Mouse (Mus musculus): ENCODE data around the gene Stam.

Stam gene

GRCm38 (mm10) chr2:14107673-14108072, 33.8 kb downstream of the Stam start:
- no peak for DNase-seq (ENCODE audit: extremely low spot score, low read depth, low spot score)

- DNase-seq (ENCODE audit: extremely low spot score, low read depth, low spot score): no peak
These were observed 52.5 kb downstream of the Stam start for GRCm38 (mm10) chr2:14126387-14126786.

GRCm38 (mm10) chr2:14127629-14128028, 53.7 kb downstream of the Stam start:
- no peak for DNase-seq (ENCODE audit: extremely low spot score, low read depth, low spot score)

GRCm38 (mm10) chr2:14130641-14131339, 56.9 kb downstream of the Stam start:
- DNase-seq (ENCODE audit: extremely low spot score, low read depth, low spot score): no peak

GRCm38 (mm10) chr2:14132468-14133326, 58.8 kb downstream of the Stam start:
- DNase-seq (ENCODE audit: extremely low spot score, low read depth, low spot score): no peak

- DNase-seq (ENCODE audit: extremely low spot score, low read depth, low spot score): no peak
These were observed 63.0 kb downstream of the Stam start for GRCm38 (mm10) chr2:14136906-14137305.

- no peak for DNase-seq (ENCODE audit: extremely low spot score, low read depth, low spot score)
These were observed 65.7 kb downstream of the Stam start for GRCm38 (mm10) chr2:14139590-14139989.

- DNase-seq (ENCODE audit: extremely low spot score, low read depth, low spot score): no peak
These were observed 66.1 kb downstream of the Stam start for GRCm38 (mm10) chr2:14140044-14140443.

- DNase-seq (ENCODE audit: extremely low spot score, low read depth, low spot score): no peak
These were observed 71.4 kb downstream of the Stam start for GRCm38 (mm10) chr2:14145311-14145710.

GRCm38 (mm10) chr2:14146913-14147312, 73.0 kb downstream of the Stam start:
- no peak for DNase-seq (ENCODE audit: extremely low spot score, low read depth, low spot score)

- no peak for DNase-seq (ENCODE audit: extremely low spot score, low read depth, low spot score)
These were observed 76.9 kb downstream of the Stam start for GRCm38 (mm10) chr2:14150829-14151228.

- DNase-seq (ENCODE audit: extremely low spot score, low read depth, low spot score): no peak
These were observed 78.0 kb downstream of the Stam start for GRCm38 (mm10) chr2:14151854-14152253.

- DNase-seq (ENCODE audit: extremely low spot score, low read depth, low spot score): no peak
These were observed 85.1 kb downstream of the Stam start for GRCm38 (mm10) chr2:14159047-14159446.

GRCm38 (mm10) chr2:14159756-14160155, 85.9 kb downstream of the Stam start:
- DNase-seq (ENCODE audit: extremely low spot score, low read depth, low spot score): no peak

GRCm38 (mm10) chr2:14164459-14165030, 90.6 kb downstream of the Stam start:
- DNase-seq (ENCODE audit: extremely low spot score, low read depth, low spot score): no peak

- no peak for DNase-seq (ENCODE audit: extremely low spot score, low read depth, low spot score)
These were observed 91.2 kb downstream of the Stam start for GRCm38 (mm10) chr2:14165066-14165465.

GRCm38 (mm10) chr2:14165618-14166344, 91.9 kb downstream of the Stam start:
- no peak for DNase-seq (ENCODE audit: extremely low spot score, low read depth, low spot score)

- DNase-seq (ENCODE audit: extremely low spot score, low read depth, low spot score): no peak
These were observed 93.8 kb downstream of the Stam start for GRCm38 (mm10) chr2:14167721-14168120.

GRCm38 (mm10) chr2:14174334-14174733, 100.4 kb downstream of the Stam start, which contains the start of gene Tmem236:
TSS of gene Tmem236 (plus strand) at chr2:14174523.
- no peak for DNase-seq (ENCODE audit: extremely low spot score, low read depth, low spot score)

GRCm38 (mm10) chr2:14176460-14177193, 102.7 kb downstream of the Stam start:
- no peak for DNase-seq (ENCODE audit: extremely low spot score, low read depth, low spot score)

Data from hindlimb bud, embryonic 11.5 days (tissue).